Mouse (Mus musculus) MEL (cell line): ENCODE data around the gene Fam136a.

ENCODE experiments used
- CTCF ChIP-seq, 3 experiments: IDR thresholded peaks in 2 of 3; conservative IDR thresholded peaks in 1 of 3; 2 replicates each; pipeline ENCODE4 v1.5.1; 2011 to 2012; ENCODE audit warnings: low read length in 3 of 3, low read depth in 2 of 3, mild to moderate bottlenecking in 2 of 3, improper control_type of control experiment in 1 of 3, inconsistent platforms in 1 of 3, mixed read lengths in 1 of 3, moderate library complexity in 1 of 3; ENCODE audit not compliant: control insufficient read depth in 1 of 3, insufficient read depth in 1 of 3, poor library complexity in 1 of 3, severe bottlenecking in 1 of 3
- GABPA ChIP-seq: IDR thresholded peaks from 2 replicates; pipeline ENCODE4 v1.6.1; 2012; ENCODE audit warnings: low read depth, mild to moderate bottlenecking, inconsistent platforms, low read length, improper control_type of control experiment, moderate library complexity
- MEF2A ChIP-seq: IDR thresholded peaks from 2 replicates; pipeline ENCODE4 v1.6.1; 2014; ENCODE audit warnings: low read depth, mild to moderate bottlenecking, inconsistent platforms, low read length, improper control_type of control experiment; ENCODE audit not compliant: poor library complexity, insufficient replicate concordance, severe bottlenecking; ENCODE audit errors: extremely low read depth
- NRF1 ChIP-seq: IDR thresholded peaks from 2 replicates; pipeline ENCODE4 v1.6.1; 2014; ENCODE audit warnings: low read depth, mild to moderate bottlenecking, inconsistent platforms, low read length, improper control_type of control experiment, moderate library complexity; ENCODE audit not compliant: poor library complexity, insufficient read depth, severe bottlenecking
- RCOR1 ChIP-seq: IDR thresholded peaks from 2 replicates; pipeline ENCODE4 v1.6.1; 2012; ENCODE audit warnings: low read depth, mild to moderate bottlenecking, inconsistent platforms, low read length, improper control_type of control experiment

DNA sequence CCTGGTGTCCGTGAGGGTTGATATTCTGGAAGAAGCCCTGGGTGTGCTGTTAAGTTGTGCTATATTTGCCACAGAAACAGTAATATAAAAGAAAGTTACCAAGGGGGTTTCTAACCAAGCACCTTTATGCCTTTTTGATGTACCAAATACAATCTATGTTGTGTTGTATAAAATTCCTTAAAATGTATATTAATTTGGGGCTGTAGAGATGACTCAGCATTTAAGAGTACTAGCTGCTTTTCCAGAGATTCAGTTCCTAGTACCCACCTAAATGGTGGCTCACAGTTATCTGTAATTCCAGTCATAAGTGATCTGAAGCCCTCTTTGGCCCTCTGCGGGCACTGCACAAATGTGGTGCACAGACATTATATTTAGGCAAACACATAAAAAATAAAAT is 1.4 kb downstream of the Fam136a start:
- no peak for TF ChIP-seq CTCF (IDR thresholded peaks at IDR 0.05 in 2 of 3, conservative IDR thresholded peaks at IDR 0.05 in 1 of 3; ENCODE audit: control insufficient read depth in 1 of 3, insufficient read depth in 1 of 3, low read depth in 2 of 3, low read length in 3 of 3, poor library complexity in 1 of 3, severe bottlenecking in 1 of 3)
- TF ChIP-seq MEF2A = no peak
- no peak for TF ChIP-seq NRF1
- no peak for TF ChIP-seq RCOR1
- no peak for TF ChIP-seq GABPA
